Mouse (Mus musculus) retina, embryonic 14.5 days (tissue): ENCODE data around the gene Plagl1.

Source experiments
- DNase-seq: peaks from one replicate; pipeline ENCODE4 v3.0.0-alpha.2; 2015; ENCODE audit warnings: low spot score

Plagl1 gene

DNA sequence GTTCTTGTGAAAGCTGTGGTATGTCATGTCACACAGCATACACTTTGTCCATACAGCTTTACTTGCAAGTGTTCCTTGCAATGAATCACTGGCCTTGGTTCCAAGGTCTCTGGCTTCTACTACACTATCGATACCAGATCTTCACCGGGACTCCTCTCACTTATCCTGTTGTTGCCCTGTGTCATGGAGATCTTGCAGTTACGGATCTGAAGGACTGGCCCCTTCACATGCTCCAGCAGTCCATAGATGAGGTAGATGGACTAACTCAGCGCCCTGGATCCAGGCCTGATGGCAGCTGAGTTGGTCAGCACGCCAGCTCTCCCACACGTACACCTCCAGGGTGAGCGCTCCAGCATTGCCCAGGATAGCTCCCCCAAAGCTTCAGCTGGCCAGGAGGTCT, 75.0 kb downstream of the Plagl1 start:
- no peak for DNase-seq

DNA sequence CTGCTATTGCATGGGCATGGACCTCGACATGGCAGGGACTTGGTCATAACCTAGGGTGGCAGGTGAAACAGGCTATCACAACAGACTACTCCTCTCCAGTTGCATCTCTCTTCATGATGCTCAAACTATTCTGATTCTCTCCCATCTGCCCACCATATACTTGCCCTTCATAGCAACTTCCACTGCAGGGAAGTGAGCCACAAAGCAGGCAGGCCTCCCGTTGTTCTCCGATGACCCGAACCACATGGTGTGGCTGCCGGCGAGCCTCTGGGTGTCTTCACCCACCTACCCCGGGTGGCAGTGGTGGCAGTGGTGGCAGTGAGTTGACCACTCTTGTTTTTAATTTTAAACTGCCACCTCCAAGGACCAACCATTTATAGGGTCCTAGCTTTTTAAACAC, 75.4 kb downstream of the Plagl1 start:
- no peak for DNase-seq

DNA sequence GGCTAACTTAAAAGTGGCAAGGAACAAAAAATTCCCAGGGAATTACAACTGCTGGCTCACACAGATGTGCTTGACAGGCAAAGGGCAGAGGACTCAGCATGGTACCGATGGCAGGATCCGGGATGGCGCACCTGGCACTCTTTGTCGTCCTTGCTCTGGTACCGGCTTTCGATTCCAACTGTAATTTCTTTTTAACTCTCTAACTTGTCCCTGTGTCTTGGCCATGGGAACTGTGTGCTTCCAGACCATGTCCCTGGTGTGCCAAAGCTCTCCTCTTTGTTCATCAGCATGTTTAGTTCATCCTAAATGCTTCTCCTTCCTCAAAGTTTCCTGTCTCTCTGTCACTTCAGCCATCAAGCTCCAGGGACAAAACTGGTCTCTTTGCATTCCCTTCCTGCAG, 77.6 kb downstream of the Plagl1 start:
- no peak for DNase-seq

DNA sequence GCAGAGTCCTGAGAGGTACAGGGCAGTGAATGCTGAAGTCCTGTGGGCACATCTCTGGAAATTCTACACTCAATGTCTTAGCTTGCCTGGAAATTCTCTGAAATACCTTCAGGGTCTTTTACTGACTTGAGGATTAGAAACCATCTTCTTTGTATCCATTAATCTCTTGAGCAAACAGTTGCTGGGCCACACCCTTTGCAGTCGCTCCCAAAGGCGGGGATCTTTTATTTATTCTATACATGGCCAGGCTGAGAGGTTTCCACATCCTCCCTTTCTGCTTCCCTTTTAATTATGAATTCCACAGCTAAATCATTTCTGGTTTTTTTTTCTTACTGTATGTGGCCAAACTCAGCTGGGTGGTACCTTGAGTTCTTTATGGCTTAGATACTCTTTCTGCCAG, 80.1 kb downstream of the Plagl1 start:
- no peak for DNase-seq

DNA sequence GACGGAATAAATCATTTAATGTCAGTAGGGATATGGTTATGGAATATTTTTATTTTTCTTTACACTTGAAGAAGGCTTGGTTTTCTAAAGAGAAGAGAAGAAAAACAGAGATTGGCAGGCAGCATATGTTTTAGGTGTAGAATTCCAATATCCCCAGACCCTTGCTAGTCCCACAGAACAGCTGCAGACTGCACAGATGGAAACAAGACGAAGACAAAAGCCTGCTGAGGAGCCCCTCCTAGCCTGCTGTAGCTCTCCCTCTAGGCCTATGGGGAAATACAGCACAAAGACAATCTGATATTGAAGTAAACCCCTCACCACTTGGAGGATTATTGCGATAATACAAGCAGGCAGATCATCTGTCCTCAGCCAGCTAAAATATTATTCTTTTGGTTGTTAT, 90.1 kb downstream of the Plagl1 start:
- DNase-seq = no peak

DNA sequence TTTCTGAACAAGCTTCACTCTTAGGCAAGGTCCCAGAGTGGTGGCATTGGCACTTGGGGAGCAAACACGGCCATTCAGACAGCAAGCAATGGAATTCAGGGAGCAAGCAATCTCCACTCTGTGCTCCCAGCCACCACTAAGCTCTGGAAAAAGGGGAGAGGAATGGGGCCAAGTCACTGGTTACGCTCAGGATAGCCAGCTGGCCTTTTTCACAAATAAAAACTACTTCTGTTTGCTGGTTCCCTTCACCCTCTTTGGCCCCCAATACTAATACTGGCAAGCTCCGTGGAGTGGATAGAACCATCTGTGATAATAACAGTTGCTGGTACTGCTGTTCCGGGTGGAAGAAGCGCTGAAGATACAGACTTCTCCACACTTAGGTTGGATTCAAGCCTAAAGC, 91.0 kb downstream of the Plagl1 start:
- no peak for DNase-seq

DNA sequence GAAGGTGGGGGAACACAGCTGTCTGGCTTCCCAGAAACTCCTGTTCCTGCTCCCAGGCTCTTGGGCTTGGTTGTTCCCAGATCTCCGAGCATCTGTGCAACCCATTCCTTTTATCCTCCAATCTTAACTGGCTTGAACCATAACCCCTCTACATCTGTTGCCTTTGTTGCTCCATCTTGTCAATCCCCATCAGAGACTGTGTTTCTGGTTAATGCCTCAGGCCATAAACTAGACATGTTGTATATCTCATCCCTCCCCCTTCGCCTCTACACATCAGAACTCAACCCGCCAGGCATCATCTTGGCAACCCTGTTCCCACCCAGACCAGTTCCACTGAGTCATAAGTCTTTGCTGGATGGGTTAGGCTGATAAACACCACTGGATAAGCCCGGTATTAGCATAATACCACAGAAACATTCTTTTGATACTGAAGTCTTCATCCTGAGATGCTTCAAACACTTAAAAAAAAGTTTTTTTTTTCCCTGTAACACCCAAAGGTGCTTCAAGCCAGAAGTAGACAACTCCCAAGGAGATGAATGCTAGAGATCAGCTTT, 92.6 kb downstream of the Plagl1 start:
- DNase-seq = no peak

DNA sequence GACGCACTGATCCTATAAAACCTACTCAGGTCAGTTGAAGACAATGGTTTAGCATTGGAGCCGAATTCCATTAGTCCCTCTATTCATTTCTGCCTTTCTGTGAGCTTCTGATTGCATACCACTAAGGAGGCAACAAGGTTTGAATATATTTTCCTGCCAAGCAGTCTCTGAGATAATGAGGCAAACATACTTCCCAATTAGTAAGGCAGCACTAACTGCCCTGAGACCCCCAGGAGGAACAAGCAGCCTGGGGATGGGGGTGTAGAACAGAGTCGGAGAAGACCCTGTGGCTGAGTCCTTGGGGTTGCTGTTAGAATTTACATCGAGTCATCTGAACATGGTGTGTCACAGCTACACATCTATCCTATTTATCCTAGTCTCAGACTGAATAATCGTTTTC, 95.1 kb downstream of the Plagl1 start:
- DNase-seq = no peak

DNA sequence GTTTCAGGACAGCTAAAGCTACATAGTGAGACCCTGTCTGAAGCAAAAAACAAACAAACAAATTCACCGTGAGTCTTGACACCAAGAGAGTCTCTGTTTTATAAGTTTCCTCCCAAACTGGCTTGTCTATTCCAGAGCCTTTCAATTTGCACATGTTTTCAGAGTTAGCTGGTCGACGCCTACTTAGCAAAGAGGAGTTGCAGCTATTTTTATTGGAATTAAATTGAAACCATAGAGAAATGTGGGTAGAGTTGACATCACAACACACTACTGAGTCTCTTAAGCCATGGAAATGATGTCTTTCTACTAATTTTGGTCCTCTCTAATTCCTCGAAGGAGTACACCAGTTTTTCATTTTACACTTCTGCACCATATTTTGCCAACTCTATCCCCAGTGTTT, 100.6 kb downstream of the Plagl1 start:
- no peak for DNase-seq

DNA sequence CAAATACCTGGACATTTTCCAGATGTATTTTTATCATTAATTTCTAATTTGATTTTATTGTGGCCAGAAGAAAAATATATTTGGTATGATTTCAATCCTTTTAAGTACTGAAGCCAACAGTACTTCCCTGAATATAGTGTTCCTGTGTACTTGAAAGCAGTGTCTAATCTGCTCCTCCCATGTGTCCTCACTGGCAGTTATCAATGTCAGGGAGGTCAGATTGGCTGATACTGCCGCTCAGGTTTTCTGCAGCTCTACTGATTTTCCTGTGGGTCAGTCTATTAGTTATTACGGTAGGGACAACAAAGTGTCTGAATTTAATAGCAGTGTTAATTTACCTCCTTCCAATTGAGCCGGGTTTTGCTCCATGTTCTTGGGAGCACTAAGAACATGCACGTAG, 101.7 kb downstream of the Plagl1 start:
- DNase-seq = no peak

DNA sequence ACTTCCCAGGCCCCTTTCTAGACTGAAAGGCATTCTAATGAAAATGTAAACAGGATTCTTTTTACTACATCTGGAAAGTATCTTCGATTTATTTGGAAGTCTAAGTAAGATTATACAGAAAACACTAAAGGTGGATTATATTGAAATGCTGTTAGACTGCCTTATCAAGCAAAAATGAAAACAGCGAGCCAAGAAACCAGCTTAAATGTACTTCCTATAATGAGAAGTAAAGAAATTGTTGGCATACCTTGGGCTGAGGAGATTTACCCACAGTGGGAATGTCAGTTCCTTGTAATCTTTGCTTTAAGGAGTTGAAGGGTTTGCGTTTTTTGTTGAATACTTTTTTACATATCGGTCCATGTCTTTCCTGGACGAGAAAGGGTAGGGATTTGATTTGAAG, 108.2 kb downstream of the Plagl1 start:
- no peak for DNase-seq

DNA sequence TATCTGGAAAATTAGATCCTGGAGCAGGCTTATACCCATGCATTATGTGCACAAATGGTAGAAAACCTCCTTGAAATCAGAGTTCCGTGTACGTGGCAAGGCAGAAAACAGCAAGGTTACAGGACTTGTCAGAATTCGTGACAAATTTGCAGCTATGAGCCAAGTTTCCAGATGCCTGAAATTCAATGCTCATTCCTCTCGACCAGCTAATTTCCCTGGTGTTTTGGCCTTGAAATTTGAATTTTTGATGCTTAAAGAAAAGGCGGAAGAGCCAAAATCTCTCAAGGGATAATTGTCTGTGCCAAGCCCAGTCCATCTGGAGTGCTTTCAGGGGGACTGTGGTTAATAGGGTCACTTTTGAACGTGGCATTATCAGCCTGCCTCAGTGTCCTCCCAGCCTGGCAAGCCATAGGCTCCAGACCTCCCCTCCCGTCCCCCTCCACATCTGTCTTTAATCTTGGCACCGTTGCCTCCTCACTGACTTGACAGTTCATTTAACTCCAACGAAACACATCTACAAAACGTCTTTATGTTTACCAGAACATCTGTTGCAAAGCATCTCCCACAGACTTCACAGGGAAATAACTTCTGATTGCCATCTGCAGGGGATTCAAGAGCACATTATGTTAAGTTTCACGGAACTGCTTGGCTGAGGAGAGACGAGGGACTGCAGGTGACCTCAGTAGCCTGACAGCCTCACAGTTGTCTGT, 110.6 kb downstream of the Plagl1 start:
- no peak for DNase-seq

DNA sequence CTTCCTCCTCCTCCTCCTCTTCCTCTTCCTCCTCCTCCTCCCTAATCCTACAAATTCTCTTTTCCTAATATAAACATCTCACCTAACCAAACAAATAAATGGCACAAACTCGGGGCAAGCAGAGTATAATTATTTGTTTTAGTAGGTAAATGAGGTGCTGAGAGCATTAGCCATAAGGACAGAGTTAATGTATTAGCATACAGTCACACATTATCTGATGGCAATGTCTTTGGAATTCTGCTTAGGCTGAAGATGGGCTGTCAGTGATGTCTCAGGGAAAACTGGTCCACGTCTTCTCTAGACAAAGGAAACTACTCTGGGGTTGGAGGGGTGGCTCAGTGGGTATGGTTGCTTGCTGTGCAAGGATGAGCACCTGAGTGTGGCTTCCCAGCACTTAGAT, 111.2 kb downstream of the Plagl1 start:
- DNase-seq = no peak

DNA sequence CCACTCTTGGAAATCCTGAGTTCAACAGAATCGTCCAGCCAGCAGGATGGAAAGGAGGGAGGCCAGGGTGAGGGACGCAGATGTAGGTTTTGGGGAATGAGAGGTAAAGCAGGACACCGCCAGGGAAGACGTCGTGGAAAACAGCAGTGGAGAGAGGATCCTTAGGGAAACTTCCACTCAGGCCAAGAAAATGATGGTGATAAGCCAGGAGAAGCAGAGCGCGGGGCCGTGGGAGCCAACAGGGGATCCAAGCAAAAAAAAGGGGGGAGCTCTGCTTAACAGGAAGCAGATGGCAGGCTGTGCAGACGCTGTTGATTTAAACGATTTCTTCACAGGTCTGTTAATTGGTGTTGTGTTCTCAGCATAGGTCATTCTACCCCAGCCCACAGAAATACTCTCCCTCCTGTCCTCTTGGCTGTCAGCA, 112.5 kb downstream of the Plagl1 start:
- DNase-seq = no peak

DNA sequence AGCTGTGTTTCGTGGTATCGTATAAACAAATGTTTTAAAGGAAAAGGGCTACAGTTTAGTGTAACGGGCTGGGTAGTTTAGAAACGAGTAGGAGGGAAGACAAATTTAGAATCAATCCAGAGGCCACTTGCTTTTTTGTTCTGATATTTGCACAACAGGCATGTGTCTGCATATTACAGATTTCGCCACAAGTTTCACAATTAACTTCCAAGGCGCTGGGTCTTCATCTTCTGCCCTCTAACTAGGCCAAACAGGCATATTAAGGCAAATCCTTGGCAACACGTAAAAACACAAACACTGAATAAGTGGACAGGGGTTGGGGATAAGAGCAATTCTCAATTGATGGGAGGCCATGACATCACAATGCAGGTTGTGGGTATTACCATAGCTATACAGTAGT, 115.6 kb downstream of the Plagl1 start:
- no peak for DNase-seq

DNA sequence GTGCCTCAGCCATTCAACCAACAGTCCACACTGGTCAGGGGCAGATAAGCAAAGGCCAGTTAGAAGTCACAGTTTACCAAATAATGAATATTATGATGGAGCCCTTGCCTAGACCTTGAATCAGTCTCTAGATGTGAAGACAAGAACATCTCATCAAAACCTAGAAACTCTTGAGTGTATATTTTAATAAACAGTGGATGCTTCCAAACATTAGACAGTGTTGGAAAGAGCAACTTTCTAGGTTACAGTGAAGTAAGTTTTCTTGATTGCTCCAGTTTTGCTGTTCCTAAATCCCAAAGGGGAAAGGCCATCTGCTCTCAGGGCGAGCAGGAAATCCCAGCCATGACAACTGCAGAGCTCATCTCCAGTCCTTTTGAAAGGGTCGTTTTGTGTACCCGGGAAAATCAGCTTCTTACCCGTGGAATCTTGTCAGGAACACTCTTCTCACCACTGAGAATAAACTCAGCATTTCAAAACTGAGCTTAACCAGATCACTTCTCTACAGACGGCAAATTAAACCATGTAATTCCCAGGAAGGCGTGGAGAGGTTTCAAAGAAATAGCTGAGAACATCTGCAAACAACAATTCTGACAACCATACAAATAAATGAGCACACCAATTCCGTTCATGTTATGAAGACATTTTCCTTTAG, 117.8 kb downstream of the Plagl1 start, which contains the start of gene Zc2hc1b:
Gene Zc2hc1b, minus strand, starts transcription at position 51 of the 652 bp plus-strand sequence.
- no peak for DNase-seq

DNA sequence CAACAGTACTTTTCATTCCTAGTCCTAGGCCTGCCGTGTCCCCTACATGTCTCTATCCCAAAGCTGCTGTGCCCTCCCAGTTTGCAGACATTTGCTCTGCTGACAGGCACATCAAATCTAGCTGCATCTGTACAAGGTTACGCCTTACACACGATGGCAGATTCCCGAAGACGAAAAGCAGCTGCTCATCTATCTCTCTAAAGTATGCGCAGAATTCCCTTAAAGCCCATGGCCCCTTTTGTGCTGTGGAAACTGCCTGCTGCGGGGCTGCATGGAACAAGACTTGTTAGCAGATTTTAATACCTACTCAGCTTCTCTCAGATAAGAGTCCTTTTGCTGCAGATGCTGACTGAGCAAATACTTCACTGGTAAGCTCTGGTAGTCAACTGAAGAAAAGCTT, 119.9 kb downstream of the Plagl1 start:
- DNase-seq = no peak
